Mouse (Mus musculus) gastrocnemius, adult 18-20 months (tissue): ENCODE measurements around the gene Vmn2r27. TPM values are rescaled to one million over a fixed set of nuclear protein-coding genes. Genes with fewer than 3 reads are reported as not detected.
A peak's percentile ranks its signal among the peaks of the same experiment; 100 is the strongest.

ENCODE experiments used
- DNase-seq: peaks from one replicate; pipeline ENCODE4 v3.0.0; 2021; ENCODE audit warnings: low spot score
- long read RNA-seq, 2 experiments: library from polyadenylated mRNA; stranded (forward); transcript quantifications; one replicate each; pipeline ENCODE4 v2.0.0; 2021
- total RNA-seq, 2 experiments: library from RNA; stranded (reverse); gene quantifications; 2 replicates each; pipeline ENCODE4 v1.2.3; 2021

Gene Vmn2r27
- total RNA-seq, result not detected
- long read RNA-seq, experiment 1, result 0 reads
- long read RNA-seq, experiment 2, result 0 reads

GRCm38 (mm10) chr6:124231756-124232155, at the start of gene Vmn2r27:
TSS of gene Vmn2r27 (minus strand) at chr6:124231856.
- no peak for DNase-seq

GRCm38 (mm10) chr6:124278291-124278690, 46.6 kb upstream of the Vmn2r27 start:
- DNase-seq, result no peak

GRCm38 (mm10) chr6:124277641-124278040, 46.0 kb upstream of the Vmn2r27 start:
- no peak for DNase-seq

DNA sequence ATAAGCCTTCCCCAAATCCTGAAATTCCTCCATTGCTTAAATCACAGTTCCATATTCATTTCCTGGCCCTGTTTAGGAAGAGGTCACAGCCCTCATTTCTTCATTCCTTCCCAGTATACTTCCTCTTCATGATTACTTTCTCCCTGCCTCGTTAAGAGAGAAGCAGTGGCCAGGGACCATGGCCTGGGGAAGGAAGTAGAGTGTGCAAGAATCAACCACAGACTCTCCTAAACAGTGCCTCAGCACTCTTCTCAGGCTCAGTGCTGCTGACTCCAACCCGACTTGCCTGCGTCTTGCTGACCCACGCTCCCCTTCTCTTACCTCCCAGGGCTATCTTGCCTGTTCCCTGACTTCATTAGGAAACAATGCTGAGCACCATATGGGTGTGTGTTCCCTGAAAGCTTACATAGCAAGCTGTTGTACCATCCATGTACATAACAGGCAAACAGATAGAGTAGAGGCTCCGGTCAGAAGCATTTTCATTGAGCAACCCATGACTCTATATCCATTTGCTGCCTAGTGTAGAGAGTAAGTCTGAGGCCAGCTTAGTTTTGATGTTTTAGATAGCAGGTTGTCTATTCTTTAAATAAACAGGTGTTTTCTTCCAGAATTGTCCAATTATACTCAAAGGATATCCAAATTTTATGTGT, 41.7 kb upstream of the Vmn2r27 start:
- no peak for DNase-seq

GRCm38 (mm10) chr6:124262696-124263095, 31.0 kb upstream of the Vmn2r27 start:
- peak; percentile 54 for DNase-seq

- peak; percentile 29 for DNase-seq
These were observed 28.7 kb upstream of the Vmn2r27 start for GRCm38 (mm10) chr6:124260198-124260931.

DNA sequence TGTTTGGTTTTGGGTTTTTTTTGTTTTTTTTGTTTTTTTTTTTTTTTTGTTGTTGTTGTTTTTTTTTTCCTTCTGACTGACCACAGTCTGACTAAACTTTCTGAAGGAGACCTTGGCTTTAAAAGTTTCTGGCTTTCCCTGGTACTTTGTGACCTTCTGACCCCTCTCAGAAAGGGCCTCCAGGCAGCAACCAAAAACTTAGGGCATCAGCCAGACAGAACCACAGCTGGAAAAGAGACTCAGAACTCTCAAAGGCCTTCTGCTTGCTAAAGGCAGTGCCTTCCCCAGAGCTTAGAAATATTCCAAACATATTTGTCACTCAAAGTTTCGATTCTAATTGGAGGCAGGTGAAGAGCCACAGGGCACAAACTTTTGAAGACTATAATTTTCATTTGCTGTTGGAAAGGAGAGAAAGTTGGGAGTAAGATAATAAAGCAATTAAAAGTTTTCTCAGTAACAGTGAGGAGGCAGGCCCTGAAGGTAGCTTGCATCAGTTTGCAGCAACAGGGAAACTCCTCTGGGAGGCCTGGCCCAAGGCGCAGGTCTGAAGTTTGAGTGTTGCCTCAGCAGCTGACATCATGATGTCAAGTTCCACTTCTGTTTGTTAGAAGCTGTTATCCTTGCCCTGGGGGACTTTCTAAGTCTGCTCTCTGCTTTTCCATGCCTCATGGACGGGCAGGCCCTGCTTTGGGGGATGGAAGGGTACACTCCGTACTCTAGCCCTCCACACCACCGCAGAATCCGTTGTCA, 24.2 kb upstream of the Vmn2r27 start:
- DNase-seq, result peak; percentile 36

GRCm38 (mm10) chr6:124202116-124202515, 29.5 kb downstream of the Vmn2r27 start:
- DNase-seq, result no peak

DNA sequence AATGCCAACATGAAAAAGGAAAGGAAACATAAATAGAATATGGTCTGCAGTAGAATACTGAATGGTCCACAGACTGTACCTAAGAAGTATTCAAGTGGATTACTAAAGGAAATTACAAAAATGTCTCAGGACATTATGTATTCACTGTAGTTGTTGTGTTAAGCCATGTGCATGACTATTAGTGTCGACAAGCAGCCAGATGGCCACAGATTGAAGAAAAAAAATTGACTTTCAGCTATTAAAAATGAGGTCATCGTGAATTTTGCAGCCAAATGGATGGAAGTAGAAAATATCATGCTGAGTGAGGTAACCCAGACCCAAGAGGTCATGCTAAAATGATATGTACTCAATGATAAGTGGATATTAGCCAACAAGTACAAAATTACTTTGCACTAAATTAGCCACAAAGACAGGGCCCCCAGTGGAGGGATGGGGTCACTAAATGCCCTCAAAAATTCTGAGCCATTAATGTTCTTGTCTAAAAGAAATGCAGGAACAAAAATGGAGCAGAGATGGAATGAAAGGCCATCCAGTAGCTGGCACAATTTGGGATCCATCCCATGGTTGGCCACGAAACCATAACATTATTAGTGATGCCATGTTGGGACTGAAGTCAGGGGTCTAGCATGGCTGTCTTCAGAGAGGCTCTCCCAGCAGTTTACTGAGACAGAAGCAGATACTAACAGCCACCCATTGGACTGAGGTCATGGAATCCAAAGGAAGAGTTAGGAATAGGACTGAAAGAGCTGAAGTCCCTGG, 63.0 kb downstream of the Vmn2r27 start:
- DNase-seq, result peak; percentile 1

GRCm38 (mm10) chr6:124166596-124166995, 65.1 kb downstream of the Vmn2r27 start:
- DNase-seq, result no peak

DNA sequence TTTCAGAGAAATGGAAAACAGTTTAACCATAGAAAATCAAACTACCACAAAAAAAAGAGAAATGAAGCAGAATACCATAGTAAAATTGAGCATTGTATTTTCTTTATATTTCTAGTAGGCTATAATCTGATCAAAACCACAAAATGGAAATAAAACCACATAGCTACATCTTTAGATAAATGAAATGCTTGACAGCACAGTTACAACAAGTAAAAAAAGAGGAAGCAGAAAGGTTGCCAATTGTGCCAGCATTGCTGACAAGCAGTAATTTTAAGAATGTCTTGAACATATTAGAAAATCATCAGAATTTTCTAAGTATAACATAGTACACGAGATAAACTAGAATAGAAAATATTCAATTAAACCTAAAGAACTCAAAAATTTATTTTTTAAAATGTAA, 81.8 kb downstream of the Vmn2r27 start:
- DNase-seq, result no peak

Other genes starting within 250 kb of the Vmn2r27 start
- not detected for gene Vmn2r26, start 207.3 kb downstream of the Vmn2r27 start, total RNA-seq
- gene Cd163, start 72.8 kb upstream of the Vmn2r27 start, total RNA-seq, result 1 to 10 TPM; 6.6 to 6.9 TPM
- 10 to 100 TPM; 20.2 to 20.6 TPM for gene Pex5, start 183.2 kb upstream of the Vmn2r27 start, total RNA-seq
- 1 to 10 TPM in 1 of 2 experiments, under 1 TPM in 1; 0.34 to 1.1 TPM for gene Clstn3, start 232.9 kb upstream of the Vmn2r27 start, total RNA-seq